Mouse (Mus musculus) embryonic facial prominence, embryonic 13.5 days (tissue): Measurements from ENCODE around the gene Samt1. TPM values are rescaled to one million over a fixed set of nuclear protein-coding genes. Genes with fewer than 3 reads are reported as not detected.
"Not testable (repeated sequence)": the region's sequence is repeated elsewhere in the genome, so short reads cannot be mapped to it uniquely, and the experiment has no call there.

ENCODE experiments used
- ATAC-seq: fragments of 200-750 bp; cut with Nextera tagmentation; 2 replicates; pipeline ENCODE4 v1.8.0; 2017; ENCODE audit warnings: low read depth; ENCODE audit not compliant: insufficient number of reproducible peaks, insufficient read depth, low FRiP score, low TSS enrichment
- H3K27ac ChIP-seq: fragments of 300-500 bp; sonication (generic); 2 replicates; pipeline ENCODE4 v1.5.1; 2015; ENCODE audit warnings: moderate library complexity, mild to moderate bottlenecking, inconsistent platforms
- H3K27me3 ChIP-seq: fragments of 300-500 bp; sonication (generic); 2 replicates; pipeline ENCODE4 v1.6.1; 2015; ENCODE audit warnings: mild to moderate bottlenecking, inconsistent platforms
- H3K36me3 ChIP-seq: fragments of 300-500 bp; sonication (generic); 2 replicates; pipeline ENCODE4 v1.6.1; 2015; ENCODE audit warnings: mild to moderate bottlenecking, inconsistent platforms
- H3K4me1 ChIP-seq: fragments of 300-500 bp; sonication (generic); 2 replicates; pipeline ENCODE4 v1.6.1; 2015; ENCODE audit warnings: inconsistent platforms
- H3K4me2 ChIP-seq: fragments of 300-500 bp; sonication (generic); 2 replicates; pipeline ENCODE4 v1.6.1; 2015; ENCODE audit warnings: moderate library complexity, mild to moderate bottlenecking, inconsistent platforms
- H3K4me3 ChIP-seq: fragments of 300-500 bp; sonication (generic); 2 replicates; pipeline ENCODE4 v1.5.1; 2015; ENCODE audit warnings: mild to moderate bottlenecking, inconsistent platforms
- H3K9ac ChIP-seq: fragments of 300-500 bp; sonication (generic); 2 replicates; pipeline ENCODE4 v1.6.1; 2015; ENCODE audit warnings: mild to moderate bottlenecking, inconsistent platforms
- H3K9me3 ChIP-seq: fragments of 300-500 bp; sonication (generic); 2 replicates; pipeline ENCODE4 v1.6.1; 2016; ENCODE audit warnings: inconsistent platforms
- WGBS: fragments of 180-500 bp; shearing (Covaris S2); methylation state at CpG from one replicate; pipeline ENCODE4 v1.1.7; 2015; ENCODE audit warnings: mixed read lengths; 5-methylcytosine and 5-hydroxymethylcytosine counted together
- polyA plus RNA-seq: library from polyadenylated mRNA; unstranded; fragments of >200 nt; fragmentation: Nextera tagmentation; extraction: Ambion mirVana; gene quantifications from 2 replicates; pipeline ENCODE4 v1.2.1, GENCODE M21; 2015

The Samt1 gene
- not detected in 2 replicates for polyA plus RNA-seq

DNA sequence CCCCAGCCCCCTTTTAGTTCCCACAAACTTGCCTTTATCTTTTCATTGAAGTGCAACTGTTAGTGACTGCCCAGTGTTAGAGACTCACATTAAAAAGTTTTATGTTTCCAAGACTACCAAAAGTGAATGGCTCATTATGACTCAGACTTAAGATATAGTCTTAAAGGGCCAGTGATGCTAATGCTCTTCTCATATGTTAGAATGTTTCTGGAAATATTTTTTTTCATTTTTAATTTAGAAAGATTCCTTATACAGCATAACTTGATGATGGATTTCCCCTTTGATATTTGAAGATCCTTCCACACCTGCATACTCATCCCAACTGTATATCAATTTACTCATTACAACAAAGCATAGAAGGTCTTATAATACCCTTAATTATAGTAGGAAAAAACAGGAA is at the start of gene Samt1:
Gene Samt1, minus strand, starts transcription at position 101 of the 400 bp plus-strand sequence.
- not testable (repeated sequence) for H3K4me3 ChIP-seq, H3K4me2 ChIP-seq, ATAC-seq, H3K4me1 ChIP-seq, H3K36me3 ChIP-seq, H3K9me3 ChIP-seq, H3K27ac ChIP-seq, H3K9ac ChIP-seq, H3K27me3 ChIP-seq

DNA sequence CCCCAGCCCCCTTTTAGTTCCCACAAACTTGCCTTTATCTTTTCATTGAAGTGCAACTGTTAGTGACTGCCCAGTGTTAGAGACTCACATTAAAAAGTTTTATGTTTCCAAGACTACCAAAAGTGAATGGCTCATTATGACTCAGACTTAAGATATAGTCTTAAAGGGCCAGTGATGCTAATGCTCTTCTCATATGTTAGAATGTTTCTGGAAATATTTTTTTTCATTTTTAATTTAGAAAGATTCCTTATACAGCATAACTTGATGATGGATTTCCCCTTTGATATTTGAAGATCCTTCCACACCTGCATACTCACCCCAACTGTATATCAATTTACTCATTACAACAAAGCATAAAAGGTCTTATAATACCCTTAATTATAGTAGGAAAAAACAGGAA is 42.5 kb upstream of the Samt1 start, which contains the start of gene Gm10057:
Gene Gm10057, minus strand, starts transcription at position 101 of the 400 bp plus-strand sequence.
- ATAC-seq, H3K36me3 ChIP-seq, H3K4me3 ChIP-seq, H3K9ac ChIP-seq, H3K4me1 ChIP-seq, H3K4me2 ChIP-seq, H3K9me3 ChIP-seq, H3K27ac ChIP-seq, H3K27me3 ChIP-seq: not testable (repeated sequence)

DNA sequence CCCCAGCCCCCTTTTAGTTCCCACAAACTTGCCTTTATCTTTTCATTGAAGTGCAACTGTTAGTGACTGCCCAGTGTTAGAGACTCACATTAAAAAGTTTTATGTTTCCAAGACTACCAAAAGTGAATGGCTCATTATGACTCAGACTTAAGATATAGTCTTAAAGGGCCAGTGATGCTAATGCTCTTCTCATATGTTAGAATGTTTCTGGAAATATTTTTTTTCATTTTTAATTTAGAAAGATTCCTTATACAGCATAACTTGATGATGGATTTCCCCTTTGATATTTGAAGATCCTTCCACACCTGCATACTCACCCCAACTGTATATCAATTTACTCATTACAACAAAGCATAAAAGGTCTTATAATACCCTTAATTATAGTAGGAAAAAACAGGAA is 21.3 kb upstream of the Samt1 start, which contains the start of gene 4921511M17Rik:
Gene 4921511M17Rik, minus strand, starts transcription at position 101 of the 400 bp plus-strand sequence.
- not testable (repeated sequence) for ATAC-seq, H3K4me3 ChIP-seq, H3K27me3 ChIP-seq, H3K9ac ChIP-seq, H3K36me3 ChIP-seq, H3K9me3 ChIP-seq, H3K4me1 ChIP-seq, H3K27ac ChIP-seq, H3K4me2 ChIP-seq

DNA sequence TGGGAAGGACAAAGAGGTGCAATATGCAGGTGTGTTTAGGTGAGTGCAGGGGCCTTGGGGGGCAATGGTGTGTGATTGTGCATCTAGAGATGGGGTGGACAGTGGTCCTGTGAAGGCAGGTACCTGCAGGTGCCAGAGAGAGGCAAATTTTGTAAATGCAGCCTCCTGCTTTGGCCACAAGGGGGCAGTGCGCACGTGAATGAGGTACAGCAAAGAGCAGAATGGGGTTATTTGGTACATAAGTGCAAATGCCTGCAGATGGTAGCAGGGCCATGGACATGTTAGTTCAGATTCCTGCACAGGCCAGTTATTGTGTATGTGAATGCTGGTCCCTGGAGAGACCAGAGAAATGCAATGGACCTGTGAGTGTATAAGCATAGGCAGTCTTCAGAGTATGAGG is 35.5 kb downstream of the Samt1 start:
- H3K9me3 ChIP-seq, H3K27ac ChIP-seq, H3K27me3 ChIP-seq, H3K4me3 ChIP-seq, H3K9ac ChIP-seq, ATAC-seq, H3K4me1 ChIP-seq, H3K4me2 ChIP-seq, H3K36me3 ChIP-seq: not testable (repeated sequence)
- no CpG with 5 or more reads among the region's 2 CpGs for WGBS

DNA sequence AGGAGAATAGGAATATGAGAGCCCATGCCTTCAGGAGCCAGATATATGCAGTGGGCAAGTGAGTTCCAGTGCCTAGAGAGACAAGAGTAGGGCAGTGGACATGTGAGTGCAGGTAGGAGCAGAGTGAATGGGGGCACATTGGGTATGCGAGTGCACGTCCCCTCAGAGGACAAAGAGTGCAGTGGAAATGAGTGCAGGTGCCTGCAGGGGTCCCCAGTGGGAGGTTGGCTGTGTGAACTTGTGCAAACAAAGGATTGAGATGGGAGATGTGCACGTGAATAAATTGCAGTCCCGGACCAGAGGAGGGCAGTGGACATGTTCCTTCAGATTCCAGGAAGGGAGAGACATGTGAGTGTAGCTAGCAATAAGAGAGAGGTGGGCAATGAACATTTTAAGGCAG is 36.0 kb downstream of the Samt1 start:
- H3K4me3 ChIP-seq, H3K9ac ChIP-seq, H3K9me3 ChIP-seq, ATAC-seq, H3K27ac ChIP-seq, H3K4me2 ChIP-seq, H3K4me1 ChIP-seq, H3K27me3 ChIP-seq, H3K36me3 ChIP-seq: not testable (repeated sequence)
- WGBS = 33% methylated on average over 4 of the region's 4 CpGs

DNA sequence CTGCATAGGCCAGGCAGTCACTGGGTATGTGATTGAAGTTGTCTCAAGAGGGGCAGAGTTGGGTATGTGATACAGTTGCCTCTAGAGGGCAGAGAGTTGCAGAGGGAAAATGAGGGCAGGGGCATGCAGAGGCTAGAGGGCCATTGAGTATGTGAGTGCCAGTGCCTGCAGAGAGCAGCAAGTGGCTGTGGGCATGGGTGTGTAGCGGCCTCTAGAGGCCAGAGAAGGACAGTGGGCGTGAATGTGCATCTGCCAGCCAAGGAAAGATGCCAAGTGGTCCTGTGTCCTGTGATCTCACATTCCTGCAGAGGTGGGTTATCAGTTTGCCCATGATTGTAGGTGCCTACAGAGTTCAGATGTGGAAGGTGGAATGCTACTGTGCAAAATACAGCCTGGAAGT is 38.0 kb downstream of the Samt1 start:
- Histone ChIP-seq H3K27me3 (no peaks in the 10 kb centered on the region), H3K36me3 (no peaks in the 10 kb centered on the region), H3K9me3 (no peaks in the 10 kb centered on the region), H3K27ac (no peak overlapping the region), H3K4me2 (no peak overlapping the region), H3K4me1 (no peaks in the 10 kb centered on the region), H3K9ac (no peak overlapping the region), H3K4me3 (no peak overlapping the region)
- ATAC-seq = no peak
- 13% methylated on average over 2 of the region's 2 CpGs for WGBS

DNA sequence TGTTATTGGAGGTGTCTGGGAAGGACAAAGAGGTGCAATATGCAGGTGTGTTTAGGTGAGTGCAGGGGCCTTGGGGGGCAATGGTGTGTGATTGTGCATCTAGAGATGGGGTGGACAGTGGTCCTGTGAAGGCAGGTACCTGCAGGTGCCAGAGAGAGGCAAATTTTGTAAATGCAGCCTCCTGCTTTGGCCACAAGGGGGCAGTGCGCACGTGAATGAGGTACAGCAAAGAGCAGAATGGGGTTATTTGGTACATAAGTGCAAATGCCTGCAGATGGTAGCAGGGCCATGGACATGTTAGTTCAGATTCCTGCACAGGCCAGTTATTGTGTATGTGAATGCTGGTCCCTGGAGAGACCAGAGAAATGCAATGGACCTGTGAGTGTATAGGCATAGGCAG is 59.6 kb downstream of the Samt1 start:
- H3K36me3 ChIP-seq, ATAC-seq: not testable (repeated sequence)
- WGBS = no CpG with 5 or more reads among the region's 2 CpGs

More for the DNA sequence above, 59.6 kb downstream of the Samt1 start:
- H3K9me3 ChIP-seq, H3K4me1 ChIP-seq, H3K27ac ChIP-seq, H3K4me3 ChIP-seq, H3K9ac ChIP-seq, H3K27me3 ChIP-seq, H3K4me2 ChIP-seq: not testable (repeated sequence)

Other genes starting within 250 kb of the Samt1 start
- gene Spin2c, start 180.4 kb downstream of the Samt1 start, polyA plus RNA-seq = 43.7 and 49.6 TPM in 2 replicates
- not detected in 2 replicates for gene 4921511M17Rik, start 21.2 kb upstream of the Samt1 start, polyA plus RNA-seq
- not detected in 2 replicates for gene Gm10057, start 42.4 kb upstream of the Samt1 start, polyA plus RNA-seq
- not detected in 2 replicates for gene Gm15140, start 108.0 kb upstream of the Samt1 start, polyA plus RNA-seq